Mouse (Mus musculus) heart, postnatal 10 days (tissue): ENCODE results near the gene Cpsf4l. TPM values are rescaled to one million over a fixed set of nuclear protein-coding genes. Genes with fewer than 3 reads are reported as not detected.
A peak's percentile ranks its signal among the peaks of the same experiment; 100 is the strongest.

ENCODE experiments used
- DNase-seq, 2 experiments: peaks; one replicate each; pipeline ENCODE4 v3.0.0; 2021
- intact Hi-C: fragments of 180-260 bp; cut with DNase I; formaldehyde crosslinking; loops from one replicate; pipeline ENCODE4 v1.15.1; 2025
- total RNA-seq, 2 experiments: library from RNA; stranded (reverse); gene quantifications; 2 replicates each; pipeline ENCODE4 v1.2.3; 2021

The Cpsf4l gene
- total RNA-seq, 2 experiments from 2014 or later = not detected

DNA sequence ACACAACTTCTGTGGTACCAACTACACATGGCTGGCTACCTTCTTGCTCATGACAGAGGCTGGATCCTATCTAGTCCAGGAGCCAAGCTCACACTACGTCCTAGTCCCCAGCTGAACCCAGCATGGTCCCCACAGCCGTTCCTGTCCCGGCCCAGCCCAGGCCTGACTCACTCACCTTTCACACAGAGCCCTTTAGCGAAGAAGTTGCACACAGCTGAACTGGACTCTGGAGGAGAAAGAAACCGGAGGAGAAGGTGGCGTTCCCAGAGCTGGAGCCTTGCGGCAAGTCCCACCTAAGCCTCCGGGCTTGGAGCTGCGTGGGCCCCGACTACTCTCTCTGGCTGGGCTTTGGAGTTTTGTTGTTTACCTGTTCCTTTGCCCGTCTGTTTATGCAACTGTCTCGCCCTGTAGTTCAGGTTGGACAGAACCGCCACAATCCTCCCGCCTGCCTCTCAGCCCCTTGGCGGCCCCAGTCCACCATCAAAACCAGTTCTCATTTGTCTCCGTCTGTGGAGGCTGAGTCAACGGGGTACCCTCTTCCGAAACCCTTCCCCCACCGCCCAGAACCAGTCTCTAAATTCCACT is 1.1 kb downstream of the Cpsf4l start:
- DNase-seq = no peak
- intact Hi-C loops = loop anchor here (10.0 kb wide), 2 partner anchors 356 to 926 kb away; partner anchors contain the start of gene Sdk2

DNA sequence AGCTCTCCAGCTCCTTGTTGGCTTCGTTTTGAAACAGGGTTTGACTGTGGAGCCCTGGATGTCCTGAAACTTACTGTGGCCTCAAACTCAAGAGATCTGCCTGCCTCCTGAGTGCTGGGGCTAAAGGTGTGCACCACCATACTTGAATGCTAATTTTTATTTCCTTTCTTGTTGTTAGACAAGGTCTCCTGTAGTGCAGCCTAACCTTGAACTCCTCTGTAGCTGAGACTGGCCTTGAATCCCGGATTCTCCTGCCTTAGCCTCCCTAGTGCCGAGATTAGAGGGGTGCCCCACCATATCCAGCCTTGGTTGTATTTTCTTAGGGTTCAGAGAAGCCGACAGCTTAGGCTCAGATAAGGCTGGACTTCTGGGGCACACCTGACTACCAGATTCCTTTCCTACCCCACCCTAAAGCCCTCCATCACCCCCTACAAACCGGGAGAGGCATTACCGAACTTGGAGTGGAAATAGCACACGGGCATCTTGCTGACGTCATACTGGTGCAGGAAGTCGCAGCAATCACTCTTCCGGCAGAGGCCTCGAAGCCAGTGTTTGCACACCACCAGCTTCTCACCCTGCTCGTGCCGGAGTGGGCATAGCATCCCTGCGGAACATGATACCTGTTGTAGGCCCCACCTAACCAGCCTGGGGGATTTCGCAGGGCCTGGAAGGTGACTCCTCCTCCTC is 3.7 kb downstream of the Cpsf4l start:
- intact Hi-C loops = loop anchor here (2.0 to 10.0 kb wide), 3 partner anchors 27 to 929 kb away; partner anchors contain the start of gene Sdk2

GRCm38 (mm10) chr11:113703758-113704157 is 6.1 kb downstream of the Cpsf4l start:
- intact Hi-C loops = loop anchor here (1.0 to 10.0 kb wide), 4 partner anchors 29 to 931 kb away; partner anchors contain the start of gene Sdk2
- DNase-seq = peak; percentile 85 to 87

More for the DNA sequence above, 3.7 kb downstream of the Cpsf4l start:
- DNase-seq = no peak

DNA sequence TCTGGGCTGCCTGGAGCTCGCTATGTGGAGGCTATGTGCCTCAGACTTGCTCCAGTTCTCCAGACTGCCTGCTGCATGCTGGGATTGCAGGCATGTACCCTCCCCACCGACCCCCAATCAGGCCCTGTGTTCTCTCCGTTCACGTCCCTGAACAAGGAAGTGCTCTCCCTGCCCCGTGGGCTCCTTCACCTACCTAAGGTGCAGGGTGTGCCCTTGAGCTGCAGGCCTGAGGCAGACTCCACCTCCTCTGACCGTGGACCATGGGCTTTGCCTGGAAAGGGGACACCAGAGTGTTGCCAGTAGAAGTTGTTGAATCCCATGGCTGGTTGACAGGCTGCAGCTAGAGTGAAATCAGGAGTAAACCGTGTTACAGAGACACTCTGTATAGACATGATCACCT is 10.2 kb downstream of the Cpsf4l start:
- no peak for DNase-seq
- intact Hi-C loops = loop anchor here (10.0 kb wide), 2 partner anchors 365 to 935 kb away; partner anchors contain the start of gene Sdk2

GRCm38 (mm10) chr11:113698013-113698545 is 11.7 kb downstream of the Cpsf4l start:
- peak in 1 of 2 experiments; percentile 38 for DNase-seq
- intact Hi-C loops = no loop called here

DNA sequence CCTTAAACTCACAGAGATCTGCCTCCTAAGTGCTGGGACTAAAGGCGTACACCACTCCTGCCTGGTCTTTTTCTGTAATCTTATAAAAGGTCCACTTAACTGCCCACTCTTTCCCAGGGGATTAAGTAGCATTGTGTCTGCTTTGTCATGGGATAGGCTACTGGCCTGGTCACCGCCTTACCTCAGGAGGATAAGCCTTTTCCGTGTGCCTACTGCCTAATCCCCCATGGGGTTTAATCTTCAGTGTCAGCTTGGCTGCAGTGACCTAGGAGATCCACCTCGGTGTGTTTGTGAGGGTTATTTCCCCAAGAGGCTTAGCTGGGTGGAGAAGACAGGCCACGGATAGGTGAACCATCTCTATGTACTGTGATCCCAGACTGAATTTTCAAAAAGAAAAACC is 12.2 kb downstream of the Cpsf4l start:
- intact Hi-C loops = no loop called here
- DNase-seq = no peak

DNA sequence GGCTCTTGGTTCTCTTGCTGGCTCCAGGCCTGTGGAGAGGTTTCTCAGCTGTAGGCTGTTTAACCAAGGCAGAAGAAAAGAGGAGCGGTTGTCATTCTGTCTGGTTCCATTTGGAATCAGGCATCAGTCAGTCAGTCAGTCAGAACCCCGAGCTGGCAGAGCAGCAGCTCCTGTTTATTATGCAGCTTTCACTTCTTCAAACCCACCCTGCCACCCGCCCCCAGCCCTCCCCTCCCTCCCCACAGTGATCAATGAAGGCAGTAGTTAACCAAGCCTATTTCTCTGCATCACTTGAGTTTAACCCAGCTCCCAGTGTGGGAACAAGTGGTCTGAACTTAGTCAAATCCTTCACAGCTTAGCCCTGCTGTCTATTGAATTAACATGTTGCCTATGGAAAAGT is 18.0 kb downstream of the Cpsf4l start:
- no peak for DNase-seq
- intact Hi-C loops = no loop called here

DNA sequence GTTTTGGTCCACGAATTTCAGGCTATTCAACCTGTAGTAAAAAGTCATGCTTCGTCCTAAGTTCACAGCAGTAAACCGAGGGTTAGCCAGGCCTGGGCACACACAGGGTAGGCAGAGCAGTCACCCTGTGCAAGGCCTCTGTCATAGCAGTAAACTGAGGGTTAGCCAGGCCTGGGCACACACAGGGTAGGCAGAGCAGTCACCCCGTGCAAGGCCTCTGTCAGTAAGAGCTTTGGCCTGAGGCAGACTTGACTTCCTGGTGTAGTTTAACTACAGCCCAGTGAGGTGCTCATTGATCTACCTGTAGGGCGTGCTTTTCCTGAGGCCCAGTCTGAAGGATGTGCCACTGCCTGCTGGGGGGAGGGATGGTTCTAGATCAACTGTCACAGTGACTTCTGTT is 18.5 kb downstream of the Cpsf4l start:
- intact Hi-C loops = no loop called here
- no peak for DNase-seq

DNA sequence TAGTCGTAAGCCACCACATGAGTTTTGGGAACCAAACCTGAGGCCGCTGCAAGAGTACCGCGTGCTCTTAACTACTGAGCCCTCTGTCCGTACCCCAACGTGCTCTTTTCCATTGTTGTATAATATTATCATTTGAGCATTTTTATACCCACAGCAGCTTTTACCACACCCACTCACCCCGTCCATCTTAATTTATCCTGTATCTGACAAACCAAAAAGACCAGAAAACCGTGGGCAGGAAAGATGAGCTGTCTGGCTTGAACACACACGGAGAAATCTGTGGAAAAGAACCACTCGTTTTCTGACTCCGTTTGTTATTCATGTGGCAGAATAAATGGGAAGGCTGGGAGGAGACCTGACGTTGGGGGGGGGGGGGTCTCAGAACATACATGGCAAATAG is 19.3 kb downstream of the Cpsf4l start:
- intact Hi-C loops = no loop called here
- DNase-seq = no peak

GRCm38 (mm10) chr11:113687031-113687430 is 22.8 kb downstream of the Cpsf4l start:
- DNase-seq = no peak
- intact Hi-C loops = no loop called here

DNA sequence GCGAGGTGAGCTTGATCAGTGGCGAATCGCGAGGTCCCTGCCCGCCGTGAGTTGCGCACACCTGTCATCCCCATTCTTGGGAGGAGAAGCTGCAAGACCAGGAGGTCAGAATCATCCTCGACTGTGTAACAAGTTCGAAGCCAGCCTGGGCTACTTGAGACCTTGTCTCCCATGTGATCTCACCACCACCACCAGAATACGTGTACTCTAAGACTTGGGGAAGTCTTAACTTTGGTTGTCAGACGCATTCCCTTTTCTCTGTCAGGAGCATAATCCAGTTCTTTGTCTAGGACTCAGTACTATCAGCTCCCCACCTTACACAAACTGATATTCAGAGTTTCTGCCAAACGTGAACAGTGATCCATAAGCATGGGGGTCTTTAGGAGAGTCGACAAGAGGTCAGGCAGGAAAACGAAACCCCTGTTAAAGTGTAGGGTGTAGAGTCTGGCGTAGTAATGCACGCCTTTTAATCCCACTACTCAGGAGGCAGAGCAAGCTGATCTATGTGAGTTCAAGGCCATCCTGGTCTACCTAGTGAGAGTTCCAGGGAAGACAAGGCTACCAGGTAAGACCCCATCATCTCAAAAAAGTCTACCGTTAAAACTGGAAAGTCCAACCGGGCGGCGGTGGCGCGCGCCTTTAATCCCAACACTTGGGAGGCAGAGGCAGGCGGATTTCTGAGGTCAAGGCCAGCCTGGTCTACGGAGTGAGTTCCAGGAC is 24.9 kb downstream of the Cpsf4l start:
- intact Hi-C loops = no loop called here

GRCm38 (mm10) chr11:113683957-113684706 is 25.7 kb downstream of the Cpsf4l start, which contains the start of the genes Fam104a and D11Wsu47e:
Gene Fam104a, minus strand, starts transcription at chr11:113684155.
Gene D11Wsu47e, plus strand, starts transcription at chr11:113684412.
- DNase-seq = peak; percentile 97 to 98
- intact Hi-C loops = loop anchor here (2.0 kb wide), 1 partner anchor 35 kb away; the partner anchor contains the start of gene Cog1

More for the DNA sequence above, 24.9 kb downstream of the Cpsf4l start:
- DNase-seq = no peak

GRCm38 (mm10) chr11:113683627-113683956 is 26.2 kb downstream of the Cpsf4l start:
- intact Hi-C loops = loop anchor here (2.0 kb wide), 1 partner anchor 35 kb away; the partner anchor contains the start of gene Cog1
- DNase-seq = no peak

DNA sequence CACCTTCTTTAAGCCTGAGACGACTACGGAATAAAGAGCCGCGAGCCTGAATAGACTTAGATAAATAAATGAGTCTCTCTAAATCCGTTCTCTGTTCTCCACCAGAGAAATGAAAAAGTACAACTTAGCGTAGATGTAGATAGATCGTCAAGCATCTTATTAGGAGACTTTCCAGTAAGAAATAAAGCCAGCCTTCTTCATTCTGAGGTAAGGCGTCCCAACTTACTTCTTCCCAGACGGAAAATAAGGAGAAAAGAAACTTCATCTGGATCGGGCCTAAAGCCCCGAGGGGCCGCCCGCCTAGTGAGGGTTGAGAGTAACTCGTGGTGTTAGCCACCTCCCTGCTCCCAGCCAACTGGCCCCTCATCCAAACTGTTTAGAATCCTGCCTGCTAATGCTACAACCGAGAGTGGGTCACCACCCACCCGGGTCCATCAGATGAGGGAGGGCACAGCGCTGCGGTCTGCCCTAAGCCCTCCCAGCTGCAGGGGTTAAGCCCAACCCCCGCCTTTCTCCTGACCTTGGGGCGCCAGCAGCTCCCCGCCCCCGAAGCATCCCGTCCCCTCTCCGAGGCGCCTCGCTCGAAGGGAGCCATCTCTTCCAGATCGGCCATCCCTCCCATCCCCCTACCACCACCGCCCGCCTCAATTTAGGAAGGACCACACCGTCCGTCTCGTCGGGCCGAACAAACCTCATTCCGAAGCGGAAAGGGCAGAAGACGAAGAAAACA is 26.8 kb downstream of the Cpsf4l start:
- intact Hi-C loops = loop anchor here (2.0 kb wide), 1 partner anchor 34 kb away; the partner anchor contains the start of gene Cog1

GRCm38 (mm10) chr11:113681979-113682378 is 27.8 kb downstream of the Cpsf4l start:
- DNase-seq = no peak
- intact Hi-C loops = loop anchor here (2.0 kb wide), 1 partner anchor 33 kb away; the partner anchor contains the start of gene Cog1

More for the DNA sequence above, 26.8 kb downstream of the Cpsf4l start:
- DNase-seq = peak; percentile 58 to 66

DNA sequence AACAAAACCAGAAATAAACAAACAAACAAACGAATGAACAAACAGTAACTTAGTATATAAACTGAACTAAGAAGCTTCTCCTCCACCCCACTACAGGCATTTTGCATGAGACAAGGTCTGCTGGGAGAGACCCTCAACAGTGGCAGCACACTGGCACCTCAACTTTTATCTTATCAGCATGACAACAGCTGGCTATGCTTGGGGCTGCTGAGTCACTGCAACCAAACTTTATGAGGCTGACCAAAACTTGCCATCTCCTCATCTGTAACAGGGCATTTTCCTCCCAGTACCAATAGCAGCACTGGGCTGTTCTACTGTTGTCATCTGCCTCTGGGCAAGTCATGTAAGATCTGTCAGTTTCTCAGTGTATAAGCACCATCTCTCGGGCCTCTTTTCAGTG is 28.9 kb downstream of the Cpsf4l start:
- intact Hi-C loops = no loop called here

DNA sequence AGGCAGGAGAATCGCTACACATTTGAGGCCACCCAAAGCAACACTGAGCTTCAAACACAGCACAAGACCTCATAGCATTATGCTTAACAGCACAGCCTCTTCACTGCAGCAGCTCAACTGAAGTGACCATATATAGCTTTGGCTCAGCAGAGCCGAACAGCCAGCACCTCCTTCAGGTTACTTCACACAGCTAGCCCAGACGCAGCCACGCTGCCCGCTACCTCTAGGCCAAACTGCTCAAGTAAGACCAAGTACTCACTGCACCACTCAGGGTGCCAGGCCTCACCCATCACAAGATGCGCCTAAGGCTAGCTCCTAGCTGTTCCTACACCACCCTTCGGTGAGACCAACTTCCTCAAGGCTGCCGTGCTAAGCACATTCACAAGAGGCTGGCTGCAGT is 31.4 kb downstream of the Cpsf4l start:
- DNase-seq = peak in 1 of 2 experiments; percentile 30
- intact Hi-C loops = no loop called here

More for the DNA sequence above, 28.9 kb downstream of the Cpsf4l start:
- no peak for DNase-seq

DNA sequence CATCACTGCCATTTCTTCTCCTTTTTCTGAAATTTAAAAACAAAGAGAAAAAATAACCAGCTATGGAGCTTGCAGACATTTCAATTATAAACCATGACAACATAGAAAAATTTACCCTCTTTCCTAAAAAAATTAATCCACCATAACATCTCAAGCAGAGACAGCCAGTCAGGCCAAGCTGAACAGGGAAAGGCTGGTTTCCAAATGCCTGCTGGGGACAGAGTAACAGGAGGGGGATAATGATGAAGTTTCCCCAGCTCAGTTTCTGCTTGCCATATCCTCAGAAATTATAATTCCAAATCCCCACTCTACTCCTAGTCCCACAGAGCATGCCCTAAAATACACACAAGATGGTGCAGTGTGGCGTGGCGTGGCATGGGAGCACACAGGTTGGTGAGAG is 32.4 kb downstream of the Cpsf4l start:
- no peak for DNase-seq
- intact Hi-C loops = no loop called here

DNA sequence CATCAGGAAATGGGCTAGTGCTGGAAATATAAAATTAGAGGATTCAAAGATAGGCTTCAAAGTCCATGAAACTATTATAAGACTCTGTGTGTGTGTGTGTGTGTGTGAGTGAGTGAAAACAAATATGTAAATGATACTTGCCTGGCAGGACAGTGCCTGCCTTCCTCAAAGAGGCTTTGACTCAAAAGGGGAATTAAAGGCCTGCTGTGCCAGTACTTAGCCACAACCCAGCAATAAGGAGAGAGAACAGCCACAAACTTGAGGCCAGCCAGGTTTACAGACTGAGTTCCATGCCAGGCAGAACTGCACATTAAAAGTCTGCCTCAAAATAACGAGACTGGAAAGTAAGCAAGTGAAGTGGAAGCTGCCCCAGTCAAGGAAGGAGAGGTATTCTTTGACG is 33.0 kb downstream of the Cpsf4l start:
- intact Hi-C loops = no loop called here
- DNase-seq = no peak
